Mouse (Mus musculus) bone marrow, adult 2 months (tissue): ENCODE measurements around the gene Rabl3.

ENCODE experiments used
- CTCF ChIP-seq: fragments of 200-500 bp; IDR thresholded peaks from 2 replicates; pipeline ENCODE4 v1.5.1; 2011; ENCODE audit warnings: low read length, control low read depth; ENCODE audit not compliant: control insufficient read depth, insufficient read depth
- POLR2A ChIP-seq: fragments of 200-500 bp; IDR thresholded peaks from 2 replicates; pipeline ENCODE4 v1.6.1; 2011; ENCODE audit warnings: low read depth, mild to moderate bottlenecking, control low read depth, low read length, borderline replicate concordance; ENCODE audit not compliant: control insufficient read depth

DNA sequence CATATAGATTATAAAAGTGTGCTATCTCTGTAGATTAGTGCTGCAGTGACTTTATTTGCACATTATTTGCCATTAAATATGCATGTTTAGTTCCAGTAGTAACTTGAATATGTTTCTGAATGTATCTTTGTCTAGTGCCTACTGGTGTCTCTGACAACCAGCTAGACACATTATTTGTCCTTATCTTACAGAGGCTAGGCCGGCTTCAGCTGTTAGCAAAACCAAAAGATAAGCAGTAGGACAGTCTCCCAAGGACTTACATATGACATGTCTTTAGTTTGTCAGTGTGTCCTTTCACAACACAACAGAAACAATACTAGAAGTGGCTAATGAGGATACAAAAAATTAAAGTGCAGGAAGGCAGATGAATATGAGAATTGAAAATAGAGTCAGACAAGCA lies 25.4 kb downstream of the Rabl3 start:
- TF ChIP-seq POLR2A = no peak
- no peak for TF ChIP-seq CTCF
